Comparison of ENCODE assay signal across 8 mouse cellular contexts in genomic region chr12:8497314-8497706, GRCm38 (mm10). TPM values are rescaled to one million over a fixed set of nuclear protein-coding genes. Genes with fewer than 3 reads are reported as not detected.
DNase-seq lines count a peak whose midpoint lies in the region; ATAC-seq lines count a peak whose summit lies in the region.

No protein-coding gene starts in this region.

- H3K9ac ChIP-seq in heart, embryonic 15.5 days: no peak overlapping the region; the same call in 1 of the 2 replicates

- H3K9me3 ChIP-seq in heart, embryonic 15.5 days (replicated peaks): no peaks in the 10 kb centered on the region
- H3K9me3 ChIP-seq in hindbrain, embryonic 10.5 days: no peaks in the 10 kb centered on the region
- no peaks in the 10 kb centered on the region for H3K9me3 ChIP-seq in midbrain, embryonic 10.5 days (replicated peaks)

- H3K4me1 ChIP-seq in heart, embryonic 15.5 days (replicated peaks): peaks cover 35% of the 10 kb centered on the region
- H3K4me1 ChIP-seq in brown adipose tissue, adult 24 weeks (ENCODE audit: control insufficient read depth, insufficient read depth, insufficient read length, low read length): peaks cover 6% of the 10 kb centered on the region; the same call in 1 of the 2 replicates
- peaks cover 53% of the 10 kb centered on the region for H3K4me1 ChIP-seq in hindbrain, embryonic 10.5 days (replicated peaks)
- H3K4me1 ChIP-seq in midbrain, embryonic 10.5 days: peaks cover 53% of the 10 kb centered on the region

- no peak for ATAC-seq in heart, embryonic 15.5 days (replicated peaks; ENCODE audit: insufficient number of reproducible peaks, insufficient read depth, low FRiP score, low read depth)

- intact Hi-C loops in heart, postnatal 25 days (cut with DNase I): no loop called here

- DNase-seq in heart, postnatal 25 days (ENCODE audit: low spot score): no peak
- no peak for DNase-seq in hindbrain, embryonic 10.5 days (ENCODE audit: low spot score)
- no peak for DNase-seq in midbrain, embryonic 10.5 days (ENCODE audit: low spot score)
- no peak for DNase-seq in retina, postnatal 1 day
- DNase-seq in layer of hippocampus, postnatal 14 days (ENCODE audit: low spot score in 2 of 2): no peak
- DNase-seq in layer of hippocampus, adult 11-12 months (ENCODE audit: low spot score): no peak

- H3K27me3 ChIP-seq in heart, embryonic 15.5 days: no peaks in the 10 kb centered on the region
- H3K27me3 ChIP-seq in hindbrain, embryonic 10.5 days (ENCODE audit: insufficient read depth, poor library complexity, severe bottlenecking): no peaks in the 10 kb centered on the region
- H3K27me3 ChIP-seq in midbrain, embryonic 10.5 days (ENCODE audit: low read depth, poor library complexity, severe bottlenecking): no peaks in the 10 kb centered on the region

- H3K4me3 ChIP-seq in heart, embryonic 15.5 days: peak overlapping the region; percentile 94
- peak overlapping the region; percentile 76 for H3K4me3 ChIP-seq in brown adipose tissue, adult 24 weeks (ENCODE audit: insufficient read depth, low read depth, low read length)
- peak overlapping the region; percentile 92 for H3K4me3 ChIP-seq in hindbrain, embryonic 10.5 days
- peak overlapping the region; percentile 79 for H3K4me3 ChIP-seq in midbrain, embryonic 10.5 days

- WGBS in heart, embryonic 15.5 days: 25% methylated on average over 2 of the region's 2 CpGs
- 37% methylated on average over 2 of the region's 2 CpGs for WGBS in hindbrain, embryonic 10.5 days
- WGBS in midbrain, embryonic 10.5 days: 33% methylated on average over 2 of the region's 2 CpGs

- peak overlapping the region; percentile 75 for H3K4me2 ChIP-seq in heart, embryonic 15.5 days

- H3K27ac ChIP-seq in heart, embryonic 15.5 days: peak overlapping the region; percentile 65
- peak overlapping the region; percentile 83 for H3K27ac ChIP-seq in brown adipose tissue, adult 24 weeks (replicated peaks; ENCODE audit: low read depth, low read length)
- 0 out of 2 replicates have a peak overlapping the region, but pooled peaks have one; percentile 1 for H3K27ac ChIP-seq in hindbrain, embryonic 10.5 days
- H3K27ac ChIP-seq in midbrain, embryonic 10.5 days (replicated peaks): no peak overlapping the region

- H3K36me3 ChIP-seq in heart, embryonic 15.5 days: no peaks in the 10 kb centered on the region
- H3K36me3 ChIP-seq in hindbrain, embryonic 10.5 days: no peaks in the 10 kb centered on the region
- H3K36me3 ChIP-seq in midbrain, embryonic 10.5 days: no peaks in the 10 kb centered on the region

RNA-seq across cellular contexts. Expression of gene Rhob, which starts 2.5 kb away (rescaled TPM):
- 35.4 and 40.6 TPM in 2 replicates for polyA plus RNA-seq in heart, embryonic 15.5 days (2015; fragmentation: Nextera tagmentation; extraction: Ambion mirVana)
- total RNA-seq in heart, postnatal 25 days (2021): 100 to 1,000 TPM; 149 to 156 TPM
- 106 and 193 TPM in 2 replicates for polyA plus RNA-seq in brown adipose tissue, adult 24 weeks (2012; ENCODE audit: insufficient read depth, insufficient read length, missing spikeins)
- 31.5 and 54.8 TPM in 2 replicates for polyA plus RNA-seq in hindbrain, embryonic 10.5 days (2016; fragmentation: Nextera tagmentation; extraction: Ambion mirVana)
- polyA plus RNA-seq in midbrain, embryonic 10.5 days (2016; fragmentation: Nextera tagmentation; extraction: Ambion mirVana): 30.0 and 30.1 TPM in 2 replicates
- total RNA-seq in layer of hippocampus, postnatal 14 days (2021): 100 to 1,000 TPM; 387 to 396 TPM
